Mouse (Mus musculus): ENCODE data around the gene Sipa1. TPM values are rescaled to one million over a fixed set of nuclear protein-coding genes. Genes with fewer than 3 reads are reported as not detected.
A peak's percentile ranks its signal among the peaks of the same experiment; 100 is the strongest.

The Sipa1 gene
- polyA plus RNA-seq, 1 experiment from 2014 or later, result 26.8 TPM

GRCm38 (mm10) chr19:5641021-5641420, 22.5 kb downstream of the Sipa1 start:
- Histone ChIP-seq H3K9ac (ENCODE audit: low read depth, low read length) (no peak overlapping the region), H3K4me3 (ENCODE audit: low read length) (no peak overlapping the region), H3K36me3 (ENCODE audit: control insufficient read depth, insufficient read depth, low read length) (peaks cover 68% of the 10 kb centered on the region), H3K27ac (ENCODE audit: low read depth, low read length) (no peak overlapping the region), H3K4me1 (ENCODE audit: control insufficient read depth, insufficient read depth, low read length) (peaks cover 12% of the 10 kb centered on the region), H3K27me3 (ENCODE audit: control insufficient read depth, insufficient read depth, low read length) (no peaks in the 10 kb centered on the region), H3K9me3 (ENCODE audit: control insufficient read depth, low read length) (no peaks in the 10 kb centered on the region), H3K4me2 (replicated peaks; ENCODE audit: low read depth, low read length) (no peak overlapping the region)
- 89% methylated on average over 17 of the region's 17 CpGs for WGBS
- no peak for ATAC-seq (ENCODE audit: low FRiP score, low TSS enrichment)

DNA sequence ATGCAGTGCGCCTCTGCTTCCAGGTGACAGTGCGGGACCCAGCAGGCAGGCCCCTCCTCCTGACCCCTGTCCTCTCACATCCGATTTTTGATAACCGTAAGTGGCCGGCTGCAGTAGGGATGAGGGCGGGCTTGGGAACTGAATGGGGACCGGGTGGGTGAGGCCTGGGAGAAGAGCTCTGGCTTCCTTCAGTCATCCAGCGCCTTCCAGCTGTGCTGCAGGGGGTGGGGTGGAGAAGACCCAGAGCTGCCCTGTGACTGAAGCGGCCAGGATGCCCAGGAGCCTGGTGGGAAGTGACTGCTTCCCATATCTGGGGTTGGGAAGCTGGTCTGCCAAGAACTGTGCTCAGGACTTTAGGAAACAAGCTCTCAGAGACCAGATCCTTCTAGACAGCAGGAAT, 23.2 kb downstream of the Sipa1 start:
- 56% methylated on average over 9 of the region's 9 CpGs for WGBS
- Histone ChIP-seq H3K4me2 (replicated peaks; ENCODE audit: low read depth, low read length) (no peak overlapping the region), H3K9me3 (ENCODE audit: control insufficient read depth, low read length) (no peaks in the 10 kb centered on the region), H3K9ac (ENCODE audit: low read depth, low read length) (no peak overlapping the region), H3K27ac (ENCODE audit: low read depth, low read length) (no peak overlapping the region), H3K4me3 (ENCODE audit: low read length) (no peak overlapping the region), H3K27me3 (ENCODE audit: control insufficient read depth, insufficient read depth, low read length) (no peaks in the 10 kb centered on the region), H3K4me1 (ENCODE audit: control insufficient read depth, insufficient read depth, low read length) (peaks cover 12% of the 10 kb centered on the region), H3K36me3 (ENCODE audit: control insufficient read depth, insufficient read depth, low read length) (peaks cover 61% of the 10 kb centered on the region)
- no peak for ATAC-seq (ENCODE audit: low FRiP score, low TSS enrichment)

DNA sequence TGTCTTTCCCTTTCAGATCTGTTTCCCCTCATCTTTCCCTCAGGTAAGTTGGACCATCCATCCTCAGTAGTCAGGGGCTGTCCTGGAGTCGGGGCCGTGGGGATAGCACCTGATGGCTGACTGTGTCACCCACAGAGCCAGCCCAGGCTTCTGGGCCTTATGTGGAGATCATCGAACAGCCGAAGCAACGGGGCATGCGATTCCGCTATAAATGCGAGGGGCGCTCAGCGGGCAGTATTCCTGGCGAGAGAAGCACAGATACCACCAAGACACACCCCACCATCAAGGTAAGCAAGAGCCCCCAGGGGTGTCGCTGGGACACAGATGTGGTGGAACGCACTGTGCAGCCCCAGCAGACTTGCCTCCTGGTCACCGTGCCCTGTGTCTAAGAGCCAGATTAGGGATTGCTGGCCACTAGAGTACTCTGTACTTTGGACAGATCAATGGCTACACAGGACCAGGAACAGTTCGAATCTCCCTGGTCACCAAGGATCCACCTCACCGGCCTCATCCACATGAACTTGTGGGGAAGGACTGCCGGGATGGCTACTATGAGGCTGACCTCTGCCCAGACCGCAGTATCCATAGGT, 25.0 kb downstream of the Sipa1 start:
- H3K27ac ChIP-seq (ENCODE audit: low read depth, low read length), result no peak overlapping the region
- H3K36me3 ChIP-seq (ENCODE audit: control insufficient read depth, insufficient read depth, low read length), result peaks cover 45% of the 10 kb centered on the region
- peak overlapping the region; percentile 87 for H3K4me2 ChIP-seq (replicated peaks; ENCODE audit: low read depth, low read length)
- WGBS, result 95% methylated on average over 18 of the region's 18 CpGs
- H3K27me3 ChIP-seq (ENCODE audit: control insufficient read depth, insufficient read depth, low read length), result no peaks in the 10 kb centered on the region
- no peak for ATAC-seq (ENCODE audit: low FRiP score, low TSS enrichment)
- peak overlapping the region; percentile 70 for H3K4me3 ChIP-seq (ENCODE audit: low read length)
- H3K9ac ChIP-seq (ENCODE audit: low read depth, low read length), result peak overlapping the region; percentile 76
- no peaks in the 10 kb centered on the region for H3K9me3 ChIP-seq (ENCODE audit: control insufficient read depth, low read length)
- H3K4me1 ChIP-seq (ENCODE audit: control insufficient read depth, insufficient read depth, low read length), result peaks cover 12% of the 10 kb centered on the region

DNA sequence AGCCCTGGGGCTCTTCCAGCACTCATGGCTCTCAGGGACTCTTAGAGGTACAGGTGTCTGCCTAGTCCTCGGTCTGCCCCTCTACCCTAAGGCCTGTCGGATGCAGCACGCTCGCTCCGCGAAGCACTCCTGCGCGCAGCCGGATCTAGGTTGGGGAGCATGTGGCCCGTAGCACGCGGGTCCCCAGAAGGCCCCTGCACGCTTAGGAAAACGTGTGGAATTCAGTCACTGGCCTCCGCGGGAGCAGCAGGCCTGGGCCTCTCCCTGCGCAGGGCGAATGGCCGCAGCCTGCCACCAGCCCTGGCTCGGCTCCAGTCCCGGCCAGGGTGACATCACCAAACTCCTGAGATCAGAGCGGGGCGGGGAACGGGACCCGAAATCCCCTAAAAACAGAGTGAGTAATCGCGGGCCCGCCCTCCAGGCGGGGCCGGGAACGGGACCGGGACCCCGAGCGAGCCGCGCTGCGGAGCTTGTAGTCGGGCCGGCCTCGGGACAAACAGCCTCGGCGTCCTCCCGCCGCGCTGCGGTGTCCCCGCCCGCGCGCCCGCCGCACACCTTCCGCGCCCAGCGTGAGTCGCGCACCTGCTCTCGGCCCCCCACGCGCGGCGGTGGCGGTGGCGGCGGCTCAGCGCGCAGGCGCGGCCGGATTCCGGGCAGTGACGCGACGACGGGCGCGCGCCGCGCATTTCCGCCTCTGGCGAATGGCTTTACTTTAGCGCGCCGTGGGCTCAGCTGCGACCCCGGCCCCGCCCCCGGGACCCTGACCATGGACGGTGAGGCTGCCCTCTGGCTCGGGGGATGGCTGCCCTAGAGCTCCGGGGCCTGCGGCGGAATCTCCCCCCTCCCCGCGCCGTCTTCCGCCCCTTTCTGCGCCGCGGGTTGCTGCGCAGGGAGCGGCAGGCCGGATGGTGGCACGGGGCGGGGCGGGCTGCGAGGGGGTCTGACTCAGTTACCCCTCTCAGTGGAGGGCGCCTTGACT, 26.1 kb downstream of the Sipa1 start, which contains the start of gene Rela:
TSS of gene Rela (plus strand) at position 415 of the 979 bp plus-strand sequence.
- peak within 1 kb of the TSS; percentile 87 for H3K4me2 ChIP-seq (replicated peaks; ENCODE audit: low read depth, low read length)
- peak; percentile 91 for ATAC-seq (ENCODE audit: low FRiP score, low TSS enrichment)
- H3K36me3 ChIP-seq (ENCODE audit: control insufficient read depth, insufficient read depth, low read length), result peaks cover 34% of the 10 kb centered on the region
- WGBS, result under 1% methylated on average over 104 of the region's 109 CpGs
- no peaks in the 10 kb centered on the region for H3K27me3 ChIP-seq (ENCODE audit: control insufficient read depth, insufficient read depth, low read length)
- H3K4me1 ChIP-seq (ENCODE audit: control insufficient read depth, insufficient read depth, low read length), result peaks cover 12% of the 10 kb centered on the region
- H3K9me3 ChIP-seq (ENCODE audit: control insufficient read depth, low read length), result no peaks in the 10 kb centered on the region
- peak within 1 kb of the TSS; percentile 70 for H3K4me3 ChIP-seq (ENCODE audit: low read length)
- peak within 1 kb of the TSS; percentile 76 for H3K9ac ChIP-seq (ENCODE audit: low read depth, low read length)
- peak within 1 kb of the TSS; percentile 86 for H3K27ac ChIP-seq (ENCODE audit: low read depth, low read length)

DNA sequence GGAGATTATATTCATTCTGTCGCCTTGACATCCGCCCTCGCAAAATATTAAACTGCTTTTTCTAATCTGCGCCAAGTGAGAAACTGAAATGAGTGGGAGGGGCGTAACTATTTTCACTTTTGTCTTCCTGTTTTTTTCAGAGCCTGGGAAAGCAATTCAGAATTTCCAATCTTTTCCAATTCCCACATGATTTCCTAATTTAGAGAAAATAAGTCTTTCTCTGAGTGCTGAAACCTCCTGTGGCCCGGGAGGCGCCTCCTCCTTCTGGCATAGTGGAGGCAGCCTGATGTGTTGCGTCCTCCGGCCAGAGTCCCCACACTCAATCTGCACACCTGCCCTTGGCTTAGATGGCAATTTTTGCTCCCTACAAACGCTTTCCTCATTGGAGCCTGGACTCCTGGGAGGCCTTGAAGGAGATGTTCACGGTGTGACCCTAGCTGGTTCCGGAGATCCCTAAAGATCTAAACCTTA, 26.9 kb downstream of the Sipa1 start:
- H3K36me3 ChIP-seq (ENCODE audit: control insufficient read depth, insufficient read depth, low read length), result peaks cover 26% of the 10 kb centered on the region
- 38% methylated on average over 12 of the region's 12 CpGs for WGBS
- peak overlapping the region; percentile 86 for H3K27ac ChIP-seq (ENCODE audit: low read depth, low read length)
- peak overlapping the region; percentile 87 for H3K4me2 ChIP-seq (replicated peaks; ENCODE audit: low read depth, low read length)
- peak overlapping the region; percentile 76 for H3K9ac ChIP-seq (ENCODE audit: low read depth, low read length)
- H3K4me3 ChIP-seq (ENCODE audit: low read length), result peak overlapping the region; percentile 70
- no peaks in the 10 kb centered on the region for H3K27me3 ChIP-seq (ENCODE audit: control insufficient read depth, insufficient read depth, low read length)
- H3K4me1 ChIP-seq (ENCODE audit: control insufficient read depth, insufficient read depth, low read length), result peaks cover 12% of the 10 kb centered on the region
- no peaks in the 10 kb centered on the region for H3K9me3 ChIP-seq (ENCODE audit: control insufficient read depth, low read length)
- no peak for ATAC-seq (ENCODE audit: low FRiP score, low TSS enrichment)

- H3K36me3 ChIP-seq (ENCODE audit: control insufficient read depth, insufficient read depth, low read length), result peaks cover 21% of the 10 kb centered on the region
- H3K27me3 ChIP-seq (ENCODE audit: control insufficient read depth, insufficient read depth, low read length), result no peaks in the 10 kb centered on the region
- H3K27ac ChIP-seq (ENCODE audit: low read depth, low read length), result no peak overlapping the region
- no peaks in the 10 kb centered on the region for H3K9me3 ChIP-seq (ENCODE audit: control insufficient read depth, low read length)
- H3K4me3 ChIP-seq (ENCODE audit: low read length), result no peak overlapping the region
- H3K9ac ChIP-seq (ENCODE audit: low read depth, low read length), result no peak overlapping the region
- peaks cover 12% of the 10 kb centered on the region for H3K4me1 ChIP-seq (ENCODE audit: control insufficient read depth, insufficient read depth, low read length)
- H3K4me2 ChIP-seq (replicated peaks; ENCODE audit: low read depth, low read length), result peak overlapping the region; percentile 87; the same call in 1 of the 2 replicates
- WGBS, result 78% methylated on average over 7 of the region's 7 CpGs
- ATAC-seq (ENCODE audit: low FRiP score, low TSS enrichment), result no peak
Observed at GRCm38 (mm10) chr19:5636036-5636570, 27.4 kb downstream of the Sipa1 start.

DNA sequence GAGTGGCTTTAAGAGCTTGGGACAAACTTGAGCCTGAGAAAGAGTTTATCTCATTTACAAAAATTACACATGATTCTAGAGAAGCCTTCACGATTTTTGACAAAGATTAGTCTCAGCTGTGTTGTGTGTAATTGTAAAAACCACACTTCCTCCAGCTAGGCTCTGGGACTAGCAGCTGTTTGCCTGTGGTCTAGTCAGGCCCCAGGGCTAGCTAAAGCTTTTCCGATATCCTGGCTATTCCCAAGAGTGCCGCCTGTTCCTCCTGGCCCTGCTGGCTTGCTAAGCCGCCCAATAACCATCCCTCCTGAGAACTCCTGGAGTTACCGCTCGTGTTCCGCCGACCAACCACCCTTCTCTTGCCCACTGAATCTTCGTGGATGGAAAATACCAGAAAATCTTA, 31.4 kb downstream of the Sipa1 start:
- no peaks in the 10 kb centered on the region for H3K36me3 ChIP-seq (ENCODE audit: control insufficient read depth, insufficient read depth, low read length)
- no peak overlapping the region for H3K4me3 ChIP-seq (ENCODE audit: low read length)
- no peak for ATAC-seq (ENCODE audit: low FRiP score, low TSS enrichment)
- H3K27ac ChIP-seq (ENCODE audit: low read depth, low read length), result no peak overlapping the region
- WGBS, result 78% methylated on average over 9 of the region's 9 CpGs
- no peaks in the 10 kb centered on the region for H3K27me3 ChIP-seq (ENCODE audit: control insufficient read depth, insufficient read depth, low read length)
- H3K4me1 ChIP-seq (ENCODE audit: control insufficient read depth, insufficient read depth, low read length), result peaks cover 6% of the 10 kb centered on the region; the same call in 1 of the 2 replicates
- H3K4me2 ChIP-seq (replicated peaks; ENCODE audit: low read depth, low read length), result no peak overlapping the region
- H3K9ac ChIP-seq (ENCODE audit: low read depth, low read length), result no peak overlapping the region
- H3K9me3 ChIP-seq (ENCODE audit: control insufficient read depth, low read length), result no peaks in the 10 kb centered on the region

GRCm38 (mm10) chr19:5629907-5630306, 33.6 kb downstream of the Sipa1 start:
- ATAC-seq (ENCODE audit: low FRiP score, low TSS enrichment), result no peak
- Histone ChIP-seq H3K4me1 (ENCODE audit: control insufficient read depth, insufficient read depth, low read length) (no peaks in the 10 kb centered on the region), H3K4me2 (replicated peaks; ENCODE audit: low read depth, low read length) (no peak overlapping the region), H3K27me3 (ENCODE audit: control insufficient read depth, insufficient read depth, low read length) (no peaks in the 10 kb centered on the region), H3K27ac (ENCODE audit: low read depth, low read length) (no peak overlapping the region), H3K36me3 (ENCODE audit: control insufficient read depth, insufficient read depth, low read length) (no peaks in the 10 kb centered on the region), H3K4me3 (ENCODE audit: low read length) (no peak overlapping the region), H3K9me3 (ENCODE audit: control insufficient read depth, low read length) (no peaks in the 10 kb centered on the region), H3K9ac (ENCODE audit: low read depth, low read length) (no peak overlapping the region)

Data from kidney, embryonic 14.5 days (tissue).